Mouse (Mus musculus): Measurements from ENCODE around the gene Gbe1.

The Gbe1 gene

DNA sequence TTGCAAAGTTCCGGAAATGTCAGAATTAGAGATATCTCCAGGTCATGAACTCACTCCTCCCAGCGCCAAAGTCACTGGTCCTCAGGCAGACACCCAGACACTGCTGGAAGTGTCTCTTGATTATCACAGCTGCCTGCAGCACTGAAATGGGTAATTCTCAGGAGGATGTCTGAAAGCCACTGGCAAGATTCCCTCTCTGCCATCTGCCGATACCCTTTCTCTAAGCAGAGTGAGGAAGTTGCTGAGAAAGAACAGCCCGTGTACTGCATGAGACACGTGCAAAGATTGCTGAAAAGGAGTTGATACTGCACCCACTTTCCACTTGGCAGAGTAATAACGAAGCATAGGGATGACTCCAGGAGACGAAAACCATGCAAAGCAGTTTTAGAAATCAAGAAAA is 272.2 kb downstream of the Gbe1 start:
- DNase-seq = peak; percentile 66 to 75

DNA sequence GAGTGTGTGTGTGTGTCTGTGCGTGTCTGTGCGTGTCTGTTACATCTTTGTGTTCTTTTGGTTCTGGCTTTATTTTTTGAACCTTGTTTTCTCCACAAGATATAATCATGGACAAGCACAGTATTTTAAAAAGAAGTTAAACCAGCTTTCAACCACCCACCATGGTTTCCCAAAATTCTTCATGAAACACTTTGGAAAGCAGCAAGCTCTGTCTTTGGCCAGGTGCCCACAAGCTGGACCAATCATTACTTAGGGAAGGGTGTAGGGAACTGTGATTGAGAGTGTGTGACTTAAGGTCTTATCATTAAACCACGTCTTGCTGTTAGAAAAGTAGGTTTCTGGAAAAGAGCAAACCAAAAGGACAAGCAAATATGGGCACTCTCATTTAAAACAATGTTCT is 288.6 kb downstream of the Gbe1 start:
- peak; percentile 13 to 23 for DNase-seq

DNA sequence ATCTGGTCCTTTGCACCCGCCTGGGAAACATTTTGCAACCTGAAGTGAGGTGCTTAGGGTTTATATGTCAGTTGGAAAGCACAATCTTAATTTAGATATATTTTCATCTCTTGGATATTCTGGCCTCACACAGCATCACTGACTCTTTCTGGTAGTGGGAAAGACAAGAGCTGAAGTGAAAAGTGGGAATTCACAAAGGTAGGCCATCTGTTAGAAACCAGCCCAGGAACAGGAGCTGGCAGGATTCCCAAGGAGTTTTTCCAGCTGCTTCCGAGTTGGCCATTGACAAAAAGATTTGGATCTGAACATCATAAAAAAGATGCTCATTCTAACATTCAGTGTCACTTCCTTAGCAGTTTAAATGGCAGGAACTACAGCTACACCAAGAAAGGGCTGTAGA is 294.6 kb downstream of the Gbe1 start:
- DNase-seq = peak; percentile 34 to 38

DNA sequence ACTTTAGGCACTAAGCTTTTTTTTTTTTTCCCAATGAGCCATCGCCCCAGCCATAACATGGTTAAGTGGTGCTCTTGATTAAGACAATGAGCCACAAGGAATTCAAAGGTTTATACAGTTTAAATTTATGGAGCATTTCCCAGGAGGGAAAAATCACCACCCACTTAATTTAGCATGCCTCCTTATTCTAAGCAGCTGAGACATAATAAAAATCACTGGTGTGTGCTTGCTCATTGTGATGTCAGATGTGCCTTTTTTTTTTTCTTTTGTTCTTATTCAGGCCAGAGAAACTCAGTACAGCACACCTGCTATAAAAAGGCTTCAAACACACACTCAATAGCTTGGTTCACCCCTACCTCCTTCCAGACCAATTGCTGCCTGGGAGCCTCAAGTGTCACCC is 303.9 kb downstream of the Gbe1 start:
- DNase-seq = no peak

- DNase-seq = no peak
These were observed 304.4 kb downstream of the Gbe1 start for GRCm38 (mm10) chr16:70618168-70618567.

Measured in cerebellum, postnatal 10 days (tissue).